ENCODE assay signal across 11 mouse cellular contexts in genomic region chr1:132158741-132159140, GRCm38 (mm10). TPM values are rescaled to one million over a fixed set of nuclear protein-coding genes. Genes with fewer than 3 reads are reported as not detected.
DNase-seq lines count a peak whose midpoint lies in the region; ATAC-seq lines count a peak whose summit lies in the region.
"Had no signal": no experiment of that assay in that cellular context is flagged by ENCODE, and none has a peak within 500 bp of the region (broad histone marks: within the 10 kb centered on the region; RNA-seq: fewer than 3 reads in every experiment).

No protein-coding gene starts in this region.

- no peak overlapping the region for H3K27ac ChIP-seq in intestine, embryonic 15.5 days
- H3K27ac ChIP-seq in intestine, embryonic 16.5 days (ENCODE audit: low read length): no peak overlapping the region
- no peak overlapping the region for H3K27ac ChIP-seq in lung, embryonic 16.5 days (ENCODE audit: low read length)
- H3K27ac ChIP-seq: heart, embryonic 15.5 days; liver, embryonic 14.5 days had no signal

- intact Hi-C loops in left cerebral cortex, postnatal 10 days (cut with DNase I): loop anchor here (5.0 to 10.0 kb wide), 2 partner anchors 149 to 196 kb away; no protein-coding TSS in a partner anchor

- no peaks in the 10 kb centered on the region for H3K9me3 ChIP-seq in intestine, embryonic 15.5 days
- H3K9me3 ChIP-seq in intestine, embryonic 16.5 days (ENCODE audit: control insufficient read depth, low read length): no peaks in the 10 kb centered on the region
- H3K9me3 ChIP-seq in lung, embryonic 16.5 days (ENCODE audit: control insufficient read depth, low read length): no peaks in the 10 kb centered on the region
- H3K9me3 ChIP-seq: heart, embryonic 15.5 days had no signal

- H3K27me3 ChIP-seq in intestine, embryonic 15.5 days (replicated peaks): peaks cover 5% of the 10 kb centered on the region
- no peaks in the 10 kb centered on the region; the same call in 1 of the 2 replicates for H3K27me3 ChIP-seq in intestine, embryonic 16.5 days (replicated peaks; ENCODE audit: control insufficient read depth, insufficient read depth, low read length)
- H3K27me3 ChIP-seq in lung, embryonic 16.5 days (ENCODE audit: control insufficient read depth, insufficient read depth, low read depth, low read length): 0 out of 2 replicates have a peak, but pooled peaks cover 2% of the 10 kb centered on the region

- no peaks in the 10 kb centered on the region for H3K36me3 ChIP-seq in intestine, embryonic 15.5 days
- no peaks in the 10 kb centered on the region for H3K36me3 ChIP-seq in intestine, embryonic 16.5 days (ENCODE audit: control insufficient read depth, insufficient read depth, low read length)
- no peaks in the 10 kb centered on the region for H3K36me3 ChIP-seq in lung, embryonic 16.5 days (ENCODE audit: control insufficient read depth, insufficient read depth, low read length)
- H3K36me3 ChIP-seq: heart, embryonic 15.5 days had no signal

- 0 out of 2 replicates have a peak, but pooled peaks have one; percentile 29 for ATAC-seq in intestine, embryonic 15.5 days
- ATAC-seq in intestine, embryonic 16.5 days: no peak
- peak; percentile 27; the same call in 1 of the 2 replicates for ATAC-seq in lung, embryonic 16.5 days (ENCODE audit: low read depth)

- H3K4me1 ChIP-seq in intestine, embryonic 15.5 days (replicated peaks): peaks cover 9% of the 10 kb centered on the region; the same call in 1 of the 2 replicates
- H3K4me1 ChIP-seq in intestine, embryonic 16.5 days (ENCODE audit: control insufficient read depth, insufficient read depth, low read length): peaks cover 8% of the 10 kb centered on the region; the same call in 1 of the 2 replicates
- peaks cover 13% of the 10 kb centered on the region for H3K4me1 ChIP-seq in lung, embryonic 16.5 days (replicated peaks; ENCODE audit: control insufficient read depth, insufficient read depth, low read length)

- H3K9ac ChIP-seq in intestine, embryonic 15.5 days: no peak overlapping the region
- H3K9ac ChIP-seq in intestine, embryonic 16.5 days (ENCODE audit: low read depth, low read length): no peak overlapping the region
- no peak overlapping the region for H3K9ac ChIP-seq in lung, embryonic 16.5 days (ENCODE audit: low read length)
- H3K9ac ChIP-seq: heart, embryonic 15.5 days; liver, embryonic 14.5 days had no signal

- H3K4me3 ChIP-seq in intestine, embryonic 15.5 days (replicated peaks): no peak overlapping the region
- no peak overlapping the region for H3K4me3 ChIP-seq in intestine, embryonic 16.5 days (ENCODE audit: low read length)
- no peak overlapping the region for H3K4me3 ChIP-seq in lung, embryonic 16.5 days (ENCODE audit: low read length)
- H3K4me3 ChIP-seq: heart, embryonic 15.5 days had no signal

- 37% methylated on average over 2 of the region's 2 CpGs for WGBS in intestine, embryonic 15.5 days
- WGBS in intestine, embryonic 16.5 days: 28% methylated on average over 2 of the region's 2 CpGs
- 17% methylated on average over 1 of the region's 2 CpGs for WGBS in lung, embryonic 16.5 days

- no peak overlapping the region for H3K4me2 ChIP-seq in intestine, embryonic 15.5 days (replicated peaks)
- H3K4me2 ChIP-seq in intestine, embryonic 16.5 days (ENCODE audit: low read depth, low read length): no peak overlapping the region
- no peak overlapping the region for H3K4me2 ChIP-seq in lung, embryonic 16.5 days (ENCODE audit: low read depth, low read length)
- H3K4me2 ChIP-seq: heart, embryonic 15.5 days had no signal

- peak; percentile 41 to 58 for DNase-seq in cerebellum, postnatal 10 days
- no peak for DNase-seq in cerebellum, postnatal 4 days (ENCODE audit: low spot score in 2 of 2)
- DNase-seq in ES-CJ7 (ENCODE audit: low read depth, low spot score): peak; percentile 91
- DNase-seq in left cerebral cortex, postnatal 10 days (ENCODE audit: extremely low spot score in 1 of 2, low spot score in 2 of 2): no peak
- DNase-seq in frontal cortex, postnatal 25 days (ENCODE audit: low spot score in 2 of 2): no peak
- DNase-seq: B cell, adult 2 months had no signal

RNA-seq across cellular contexts. Expression of gene Cdk18, which starts 19.3 kb away (rescaled TPM):
- polyA plus RNA-seq in intestine, embryonic 15.5 days (2015; fragmentation: Nextera tagmentation; extraction: Ambion mirVana): 10.5 and 13.4 TPM in 2 replicates
- 16.9 and 20.2 TPM in 2 replicates for polyA plus RNA-seq in intestine, embryonic 16.5 days (2015; fragmentation: Nextera tagmentation; extraction: Ambion mirVana)
- 8.7 and 9.0 TPM in 2 replicates for polyA plus RNA-seq in lung, embryonic 16.5 days (2015; fragmentation: Nextera tagmentation; extraction: Ambion mirVana)
- total RNA-seq in left cerebral cortex, postnatal 10 days (2021): 10 to 100 TPM; 17.6 to 19.9 TPM

RNA-seq across cellular contexts. Expression of gene Lemd1, which starts 32.5 kb away (rescaled TPM):
- polyA plus RNA-seq in intestine, embryonic 15.5 days (2015; fragmentation: Nextera tagmentation; extraction: Ambion mirVana): 0.43 and 0.58 TPM in 2 replicates
- polyA plus RNA-seq in intestine, embryonic 16.5 days (2015; fragmentation: Nextera tagmentation; extraction: Ambion mirVana): not detected in 2 replicates
- polyA plus RNA-seq in lung, embryonic 16.5 days (2015; fragmentation: Nextera tagmentation; extraction: Ambion mirVana): 1.2 and 1.8 TPM in 2 replicates
- total RNA-seq in left cerebral cortex, postnatal 10 days (2021): 1 to 10 TPM; 4.4 to 5.2 TPM
- polyA plus RNA-seq: heart, embryonic 15.5 days; liver, embryonic 14.5 days had no signal

RNA-seq across cellular contexts. Expression of gene AC124108.1, which starts 32.5 kb away (rescaled TPM):
- 0.03 and 0.08 TPM in 2 replicates for polyA plus RNA-seq in intestine, embryonic 15.5 days (2015; fragmentation: Nextera tagmentation; extraction: Ambion mirVana)
- polyA plus RNA-seq in intestine, embryonic 16.5 days (2015; fragmentation: Nextera tagmentation; extraction: Ambion mirVana): 0.04 and 0.07 TPM in 2 replicates
- polyA plus RNA-seq in lung, embryonic 16.5 days (2015; fragmentation: Nextera tagmentation; extraction: Ambion mirVana): 0.50 and 0.63 TPM in 2 replicates
- 1 to 10 TPM; 3.2 TPM for total RNA-seq in left cerebral cortex, postnatal 10 days (2021)
- polyA plus RNA-seq: heart, embryonic 15.5 days; liver, embryonic 14.5 days had no signal

Comparison
In these comparisons a context has a peak if more than half of its experiments do, and no peak if none do; other contexts are left out.
1. DNase-seq: peak in cerebellum, postnatal 10 days (2 of 2) and ES-CJ7 (single experiment); none in cerebellum, postnatal 4 days (0 of 2), left cerebral cortex, postnatal 10 days (0 of 2) and frontal cortex, postnatal 25 days (0 of 2).